Mouse (Mus musculus) olfactory bulb, adult 2 months (tissue): ENCODE measurements around the gene Celf2.

ENCODE experiments used
- CTCF ChIP-seq: fragments of 200-500 bp; IDR thresholded peaks from 2 replicates; pipeline ENCODE4 v1.5.1; 2012; ENCODE audit warnings: low read depth, mild to moderate bottlenecking, low read length, moderate library complexity; ENCODE audit not compliant: insufficient read depth
- POLR2A ChIP-seq: fragments of 200-500 bp; IDR thresholded peaks from 2 replicates; pipeline ENCODE4 v1.6.1; 2012; ENCODE audit warnings: mild to moderate bottlenecking, low read depth, low read length, moderate library complexity; ENCODE audit not compliant: insufficient read depth

GRCm38 (mm10) chr2:7144871-7145270 lies 364.5 kb downstream of the Celf2 start:
- TF ChIP-seq POLR2A (no peak), CTCF (no peak)
